Mouse (Mus musculus): ENCODE measurements around the gene Msrb2.

Msrb2 gene

DNA sequence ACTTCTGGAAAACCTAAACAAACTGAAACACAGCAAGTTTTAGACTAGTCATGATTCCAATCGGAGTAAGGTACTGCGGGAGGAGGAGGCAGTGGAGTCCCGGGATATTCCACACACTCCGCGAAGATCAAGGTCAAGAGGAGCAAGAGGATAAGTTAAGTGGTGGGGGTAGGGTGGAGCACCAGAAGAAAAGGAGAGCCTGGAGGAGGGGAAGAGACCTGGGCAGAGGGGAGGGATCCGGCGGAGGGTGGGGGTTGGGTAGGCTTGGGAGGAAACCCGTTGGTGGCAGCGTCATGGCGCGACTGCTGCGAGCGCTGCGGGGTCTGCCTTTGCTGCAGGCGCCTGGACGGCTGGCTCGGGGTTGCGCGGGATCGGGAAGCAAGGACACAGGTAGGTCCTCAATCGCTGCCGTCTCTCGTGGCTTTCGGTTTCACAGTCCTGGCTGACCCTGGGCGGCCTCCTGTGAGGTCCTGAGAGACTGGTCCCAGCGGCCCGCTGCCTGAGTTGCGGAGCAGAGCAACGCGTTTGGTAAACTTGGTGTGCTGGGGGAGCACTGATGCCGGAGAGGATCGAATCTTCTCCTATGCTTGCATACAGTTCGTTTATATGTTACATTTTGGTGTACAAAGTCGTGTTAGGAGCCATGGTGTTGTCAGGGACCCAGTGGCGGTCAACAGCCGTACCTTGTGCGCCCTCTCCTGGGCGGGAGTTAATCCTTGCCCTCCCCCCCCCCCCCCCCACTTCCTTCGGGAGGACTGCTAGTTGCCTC, at the start of gene Msrb2:
Gene Msrb2 (plus strand): TSS at position 51 of the 769 bp plus-strand sequence.
- peak; percentile 83 for DNase-seq (ENCODE audit: low read depth, low spot score)

DNA sequence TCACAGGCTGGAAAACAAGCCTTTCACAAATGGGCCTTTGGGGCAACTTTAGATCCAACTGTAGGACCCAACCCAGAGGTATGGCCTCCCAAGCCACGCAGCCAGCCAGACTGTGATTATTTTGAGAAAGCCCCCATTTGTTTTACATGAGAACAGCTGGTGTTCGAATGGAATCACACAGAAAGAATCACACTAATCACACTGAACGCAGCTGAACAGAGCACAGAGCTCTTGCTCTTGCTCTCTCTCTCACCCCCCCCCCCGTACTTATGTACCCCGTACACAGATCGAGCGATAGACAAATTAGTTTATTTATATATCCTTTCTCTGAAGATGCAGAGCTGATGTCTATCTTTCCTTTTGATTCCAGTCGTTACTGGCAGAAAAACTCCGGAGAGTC, 48.8 kb upstream of the Msrb2 start:
- DNase-seq (ENCODE audit: low read depth, low spot score): no peak

DNA sequence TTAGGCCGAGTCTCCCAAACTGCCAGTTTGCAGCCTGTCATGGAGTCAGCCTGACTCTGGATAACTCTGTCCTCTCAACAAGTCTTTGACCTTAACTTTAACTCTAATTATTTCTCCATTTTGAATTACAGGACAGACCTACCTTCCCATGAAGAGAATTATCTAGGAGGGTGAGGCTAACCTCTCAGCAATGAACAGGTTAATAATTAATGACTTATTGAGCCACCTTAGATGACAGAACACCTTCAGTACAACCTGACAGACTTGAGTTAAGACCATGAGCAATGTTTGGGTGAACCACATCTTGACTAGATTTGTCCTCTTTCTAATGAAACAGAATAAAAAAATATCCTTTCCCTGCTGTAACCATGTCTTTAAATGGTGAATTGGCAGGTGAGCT, 44.9 kb upstream of the Msrb2 start:
- DNase-seq (ENCODE audit: low read depth, low spot score): no peak

DNA sequence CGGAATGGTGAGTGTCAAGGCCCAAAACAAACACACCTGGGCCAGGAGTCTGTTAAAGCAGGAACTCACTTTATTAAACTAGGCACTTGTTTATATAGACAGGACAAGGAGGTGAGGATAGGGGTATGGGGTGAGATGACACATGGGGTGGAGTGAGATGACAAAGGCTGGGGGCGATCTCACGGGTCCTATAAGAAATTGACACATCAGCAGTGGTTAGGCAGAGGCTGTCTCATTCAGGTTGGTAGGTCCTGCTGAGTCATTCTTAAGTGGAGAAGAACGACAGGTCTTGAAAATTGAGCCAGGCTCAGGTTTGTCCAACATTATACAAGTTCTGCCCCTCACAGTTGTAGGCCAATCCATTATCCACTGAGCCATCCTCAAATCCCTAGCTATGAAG, 43.4 kb upstream of the Msrb2 start:
- peak; percentile 8 for DNase-seq (ENCODE audit: low read depth, low spot score)

DNA sequence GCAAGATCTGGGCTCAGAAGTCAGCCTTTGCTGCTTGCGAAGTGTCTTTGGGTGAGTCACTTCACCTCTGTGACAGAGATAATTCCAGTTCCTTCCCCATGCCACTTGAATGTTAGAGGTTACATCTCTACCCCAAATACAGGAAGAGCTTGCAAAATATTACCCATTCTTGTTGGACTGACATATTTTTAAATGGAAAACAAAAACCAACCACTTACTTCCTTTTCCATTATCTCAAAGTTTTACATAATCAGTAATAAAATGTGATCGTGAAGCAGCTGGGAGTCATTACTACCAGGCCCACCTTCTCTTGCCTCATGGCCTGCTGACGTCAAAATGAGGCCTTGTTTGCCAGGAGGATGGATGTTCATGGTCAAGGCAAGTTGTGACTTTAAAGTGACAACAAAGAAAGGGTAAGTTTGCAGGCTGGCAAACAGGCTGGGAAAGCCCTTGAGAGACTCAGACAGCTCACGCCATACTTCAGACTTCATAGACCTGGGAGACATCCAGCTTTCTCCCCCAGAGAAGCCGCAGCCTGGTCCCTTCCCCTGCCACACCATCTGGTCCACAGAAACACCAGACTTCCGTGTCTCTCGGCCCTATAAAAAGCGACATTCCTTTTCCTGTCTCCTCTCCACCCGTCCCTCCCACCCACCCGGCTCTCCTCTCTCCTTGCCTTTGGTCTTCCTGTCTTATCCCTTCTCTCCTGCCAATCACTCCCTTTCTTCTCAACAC, 27.2 kb upstream of the Msrb2 start:
- no peak for DNase-seq (ENCODE audit: low read depth, low spot score)

DNA sequence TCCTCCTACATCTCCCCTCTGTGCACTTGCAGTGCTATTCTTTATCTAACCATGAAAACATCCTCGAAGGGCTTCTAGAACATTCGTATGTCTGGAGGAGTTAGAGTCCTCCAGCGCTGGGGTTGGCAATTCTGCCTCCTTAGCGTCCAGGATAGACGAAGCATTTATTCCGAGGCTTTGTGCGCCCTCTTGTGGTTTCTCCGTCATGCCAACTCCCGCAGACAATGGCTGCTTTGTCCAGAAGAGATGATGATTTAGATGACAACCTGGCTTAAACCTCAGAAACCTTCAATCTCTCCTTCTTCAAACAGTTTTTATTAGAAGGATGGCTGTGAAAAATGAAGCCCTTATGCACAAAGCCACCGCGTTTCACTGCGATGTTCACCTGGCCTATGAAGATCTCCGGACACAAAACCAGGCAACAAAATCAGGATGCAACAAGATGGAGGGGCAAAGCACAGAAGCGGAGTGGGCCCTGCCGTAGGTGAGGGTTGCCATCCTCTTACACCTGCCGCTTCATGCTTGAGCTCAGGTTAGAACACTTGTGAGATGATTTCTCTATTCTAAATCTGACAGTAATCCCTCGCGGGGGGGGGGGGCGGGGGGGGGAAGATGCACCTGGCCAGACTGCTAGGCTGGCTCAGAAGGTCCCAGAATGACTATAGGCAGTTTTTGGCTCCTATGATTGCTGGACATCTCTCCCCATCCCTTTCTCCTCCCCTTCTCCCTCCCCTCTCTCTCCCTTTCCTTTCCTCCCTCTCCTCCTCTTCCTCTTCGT, 26.4 kb upstream of the Msrb2 start:
- DNase-seq (ENCODE audit: low read depth, low spot score): peak; percentile 79

DNA sequence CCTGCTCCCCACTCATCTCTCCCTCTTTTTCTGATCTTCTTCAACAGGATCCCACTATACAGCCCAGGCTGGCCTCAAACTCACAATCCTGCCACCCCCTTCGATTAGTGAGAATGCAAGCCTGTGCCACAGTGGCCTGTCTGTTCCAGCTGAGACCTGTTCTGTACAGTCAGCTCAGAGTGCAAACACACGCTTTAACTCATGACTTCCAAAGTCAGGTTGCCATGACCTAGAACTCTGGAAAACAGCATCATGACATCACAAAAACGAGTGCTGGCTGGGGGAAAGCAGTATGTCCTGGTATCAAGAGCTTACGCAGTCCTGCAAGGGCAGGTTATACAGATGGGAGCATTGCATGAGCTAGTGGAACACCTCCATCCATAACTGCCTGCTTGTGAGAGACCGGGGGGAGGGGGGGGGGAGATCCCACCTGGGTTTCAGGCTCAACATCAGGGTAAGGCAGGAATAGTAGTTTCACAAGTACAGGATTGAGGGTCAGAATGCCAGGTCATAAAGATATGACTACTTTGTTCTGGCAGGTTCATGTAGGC, 25.8 kb upstream of the Msrb2 start:
- no peak for DNase-seq (ENCODE audit: low read depth, low spot score)

DNA sequence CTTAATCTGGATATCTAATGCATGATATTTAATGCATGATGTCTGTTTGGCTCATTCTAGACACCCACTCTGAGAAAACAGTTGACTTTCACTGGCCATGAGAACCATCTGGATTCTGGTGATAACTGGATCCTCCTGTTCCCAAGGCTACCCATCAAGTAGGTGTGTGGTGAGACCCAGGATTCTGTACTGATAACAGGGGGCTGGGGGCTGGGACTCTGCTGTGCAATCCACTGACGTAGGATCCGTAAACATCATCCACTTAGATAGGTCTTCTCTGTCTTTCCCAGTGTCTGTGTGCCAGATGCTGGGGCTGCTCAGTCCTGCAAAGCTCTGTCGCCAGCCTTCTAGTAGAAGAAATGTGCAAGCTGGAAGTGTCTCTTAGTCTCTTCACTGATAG, 22.8 kb upstream of the Msrb2 start:
- DNase-seq (ENCODE audit: low read depth, low spot score): no peak

DNA sequence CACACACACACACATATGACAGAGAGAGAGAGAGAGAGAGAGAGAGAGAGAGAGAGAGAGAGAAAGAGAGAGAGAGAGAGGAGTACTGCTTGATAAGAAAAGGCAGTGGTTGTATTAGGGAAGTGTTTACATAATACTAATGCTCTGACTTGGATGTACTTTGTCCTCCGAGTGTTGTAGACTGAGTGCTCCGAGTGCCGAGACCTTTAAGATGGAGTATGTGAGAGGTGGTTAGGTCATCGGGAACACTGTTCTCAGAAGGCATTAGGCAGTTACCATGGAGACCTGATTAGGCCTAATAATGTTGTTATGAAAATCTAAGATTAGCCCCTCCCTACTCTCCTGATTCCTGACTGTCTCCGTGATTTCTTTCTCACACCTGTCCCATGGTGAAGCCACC, 21.1 kb upstream of the Msrb2 start:
- no peak for DNase-seq (ENCODE audit: low read depth, low spot score)

DNA sequence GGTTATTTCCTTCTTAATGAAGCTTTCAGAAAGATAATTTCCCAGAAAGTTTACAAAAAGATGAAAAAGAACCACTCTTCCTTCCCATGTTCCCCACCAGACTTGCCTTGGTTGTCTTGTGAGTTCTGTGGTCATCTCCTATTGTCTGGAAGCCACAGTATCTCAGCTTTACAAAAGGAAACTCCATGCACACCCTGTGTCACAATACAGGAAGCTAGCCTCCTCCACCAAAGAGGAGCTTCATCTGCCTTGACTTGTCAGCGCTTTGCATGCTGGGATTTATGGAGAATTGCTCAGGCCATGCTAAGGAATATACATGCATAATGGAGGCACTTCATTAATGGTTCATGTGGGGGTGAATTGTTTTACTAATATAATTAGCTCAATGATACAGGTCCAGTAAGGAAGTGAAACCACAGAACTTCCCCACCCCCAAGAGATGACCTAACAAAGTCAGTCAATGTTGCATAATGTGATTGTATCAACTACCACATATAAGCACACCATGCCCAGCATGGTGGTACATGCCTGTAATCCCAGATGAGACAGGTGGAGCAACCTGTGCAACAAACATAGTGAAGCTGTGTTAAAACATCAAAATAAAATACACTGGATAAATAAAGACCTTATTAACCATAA, 19.5 kb upstream of the Msrb2 start:
- DNase-seq (ENCODE audit: low read depth, low spot score): peak; percentile 66

DNA sequence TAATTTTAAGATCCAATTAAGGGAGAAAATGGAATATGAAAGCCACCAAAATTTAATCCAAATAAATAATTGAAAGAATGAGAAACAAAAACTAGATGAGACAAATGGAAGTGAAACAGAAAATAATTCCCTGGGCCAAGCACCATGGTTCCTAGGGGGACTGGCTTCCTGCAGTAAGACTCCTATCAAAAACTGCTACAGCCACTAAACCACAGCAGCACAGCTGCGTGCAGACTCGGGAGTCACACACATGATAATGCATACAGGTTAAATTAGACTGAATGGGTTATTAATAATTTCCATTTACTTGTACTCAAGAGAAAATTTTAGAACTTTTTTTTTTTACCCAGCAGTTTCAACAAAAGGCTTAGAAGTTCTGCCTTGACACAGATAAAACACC, 18.1 kb upstream of the Msrb2 start:
- no peak for DNase-seq (ENCODE audit: low read depth, low spot score)

DNA sequence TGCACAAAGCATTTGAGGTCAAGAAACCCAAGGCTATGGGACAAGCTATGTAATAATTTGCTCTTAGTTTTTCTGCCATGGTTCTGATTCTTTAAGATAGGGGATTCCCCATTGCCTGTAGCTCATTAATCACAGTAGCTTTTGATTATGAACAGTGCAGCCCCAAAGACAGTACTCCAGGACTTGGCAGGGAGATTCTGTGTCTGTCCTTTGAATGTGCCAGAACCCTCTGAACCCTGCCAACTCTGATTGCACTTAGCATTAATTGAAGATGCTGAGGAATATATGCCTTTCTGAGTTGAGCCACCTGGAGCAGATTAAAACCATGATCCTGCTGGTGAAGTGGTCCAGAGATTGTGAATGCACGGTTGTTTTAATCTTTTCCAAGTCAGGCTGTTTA, 8.4 kb upstream of the Msrb2 start:
- no peak for DNase-seq (ENCODE audit: low read depth, low spot score)

DNA sequence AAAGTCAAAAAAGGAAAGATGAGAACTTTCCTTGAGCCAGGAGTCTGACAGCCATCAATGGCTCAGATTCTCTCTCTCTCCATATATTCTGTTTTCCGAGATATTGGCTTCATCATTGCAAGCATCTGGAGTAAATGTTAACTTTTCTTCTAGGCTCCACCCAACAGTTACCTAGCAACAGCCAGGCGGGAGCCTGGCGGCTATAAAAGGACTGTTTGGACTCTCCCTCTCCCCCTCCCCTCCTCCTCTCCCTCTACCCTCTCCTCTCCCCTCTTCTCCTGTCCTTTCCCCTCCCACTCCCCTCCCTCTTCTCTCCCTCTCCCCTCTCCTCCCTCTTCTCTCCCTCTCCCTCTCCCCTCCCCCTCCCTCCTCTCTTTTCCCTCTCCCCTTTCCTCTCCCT, 4.8 kb upstream of the Msrb2 start:
- DNase-seq (ENCODE audit: low read depth, low spot score): no peak

DNA sequence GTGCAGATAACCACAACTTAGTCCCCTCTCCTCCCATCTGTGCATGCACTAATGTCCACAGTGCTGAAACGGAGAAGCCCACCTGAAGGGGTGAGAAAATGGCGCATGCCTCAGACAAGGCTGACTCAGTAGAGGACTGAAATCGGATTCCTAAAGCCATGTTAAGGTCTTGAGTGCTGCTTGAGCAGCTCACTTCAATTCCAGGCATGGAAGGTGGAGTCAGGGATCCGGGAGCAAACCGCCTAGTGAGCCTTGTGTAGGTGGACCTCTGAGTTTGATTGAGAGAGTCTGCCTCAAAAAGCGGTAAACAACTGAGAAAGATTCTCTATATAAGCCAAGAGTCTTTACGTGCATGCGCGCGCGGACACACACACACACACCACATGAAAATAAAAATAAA, 4.1 kb upstream of the Msrb2 start:
- DNase-seq (ENCODE audit: low read depth, low spot score): no peak

DNA sequence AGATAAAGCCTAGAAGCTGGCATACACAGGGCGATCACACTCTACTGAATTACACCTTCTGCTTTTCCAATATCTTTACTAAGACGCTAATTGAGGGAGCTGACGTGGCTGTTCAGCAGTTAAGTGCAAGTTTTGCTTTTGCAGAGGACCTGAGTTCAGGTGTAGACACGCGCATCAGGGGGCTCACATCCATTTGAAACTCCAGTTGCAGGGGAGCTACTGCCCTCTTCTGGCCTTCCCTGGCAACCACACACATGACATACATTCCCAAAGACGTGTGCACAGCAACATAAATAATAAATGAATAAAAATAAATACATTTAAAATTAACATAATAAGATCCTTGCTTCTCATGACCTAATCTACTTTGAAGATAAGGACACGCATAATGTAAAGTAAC, 2.5 kb downstream of the Msrb2 start:
- peak; percentile 46 for DNase-seq (ENCODE audit: low read depth, low spot score)

DNA sequence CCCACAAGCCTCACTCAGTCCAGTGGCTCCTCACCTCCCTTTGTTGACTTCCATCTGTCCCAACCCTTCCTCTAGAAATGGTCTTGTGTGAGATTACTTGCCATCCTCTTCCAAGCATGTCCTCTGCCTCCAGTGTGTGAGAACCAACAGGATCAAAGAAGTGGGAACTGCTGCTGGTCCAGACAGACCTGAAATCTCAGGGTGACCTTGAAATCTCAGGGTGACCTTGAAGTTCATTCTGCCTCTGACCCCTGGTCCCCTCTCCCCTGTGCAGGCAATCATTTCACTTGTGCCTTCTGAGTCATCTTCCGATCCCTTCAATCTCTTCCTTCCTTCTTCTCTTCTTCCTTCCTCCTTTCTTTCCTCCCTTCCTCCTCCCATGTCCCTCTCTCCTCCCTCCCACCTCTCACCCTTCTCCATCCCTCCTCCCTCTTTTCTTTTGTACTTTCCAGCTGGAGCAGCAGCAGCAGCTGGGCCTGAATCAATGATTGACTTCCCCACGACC, 9.3 kb downstream of the Msrb2 start:
- no peak for DNase-seq (ENCODE audit: low read depth, low spot score)

DNA sequence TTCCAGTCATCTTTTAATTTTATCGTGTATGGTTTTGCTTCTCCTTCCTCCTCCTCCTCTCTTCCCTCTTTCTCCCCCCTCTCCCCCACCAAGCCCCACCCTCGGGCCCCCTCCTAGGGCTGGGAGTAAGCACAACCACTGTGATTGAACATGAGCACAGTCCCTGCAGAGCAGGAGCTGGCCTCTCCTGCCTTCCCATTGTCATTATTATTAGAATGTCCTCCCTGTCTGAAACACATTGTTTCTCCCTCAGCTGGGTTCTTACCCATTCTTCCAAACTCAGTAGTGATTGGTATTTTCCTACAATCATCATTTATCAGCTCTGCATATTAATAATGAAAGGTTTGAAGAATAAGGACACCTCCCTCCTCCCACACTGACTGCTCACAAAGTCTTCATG, 9.7 kb downstream of the Msrb2 start:
- no peak for DNase-seq (ENCODE audit: low read depth, low spot score)

DNA sequence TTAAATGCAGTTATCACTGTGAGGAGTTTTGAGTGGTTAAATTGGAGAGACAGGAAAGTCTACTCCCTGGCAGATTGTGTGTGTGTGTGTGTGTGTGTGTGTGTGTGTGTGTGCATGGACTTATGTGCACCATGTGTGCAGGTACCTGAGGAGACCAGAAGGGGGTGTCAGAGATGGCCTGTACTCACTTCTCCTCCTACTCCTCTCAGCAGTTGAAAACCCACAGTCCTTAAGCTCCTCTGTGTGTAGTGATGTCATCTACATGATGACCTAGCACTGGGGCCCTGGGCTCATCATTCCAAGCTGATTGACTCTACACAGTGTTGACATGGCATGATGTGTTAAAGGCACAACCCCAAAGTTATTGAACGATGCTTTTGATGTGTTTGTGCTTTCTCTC, 11.0 kb downstream of the Msrb2 start:
- no peak for DNase-seq (ENCODE audit: low read depth, low spot score)

DNA sequence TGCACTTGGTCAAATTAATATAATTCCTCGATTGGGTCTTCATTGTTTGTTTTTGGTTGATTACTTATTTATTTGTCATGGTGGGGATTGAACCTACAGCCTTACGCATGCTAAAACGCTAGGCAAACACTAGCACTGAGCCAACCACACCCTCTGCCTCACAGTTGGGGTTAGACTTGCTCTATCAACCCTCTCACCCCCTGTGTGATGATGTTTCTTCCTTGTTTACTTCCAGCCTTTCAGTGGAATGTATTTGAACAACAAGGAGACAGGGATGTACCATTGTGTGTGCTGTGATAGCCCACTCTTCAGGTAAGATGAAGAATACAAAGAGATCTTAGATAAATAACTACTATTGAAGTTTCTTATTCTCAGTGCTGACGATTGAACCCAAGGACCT, 11.8 kb downstream of the Msrb2 start:
- DNase-seq (ENCODE audit: low read depth, low spot score): no peak

DNA sequence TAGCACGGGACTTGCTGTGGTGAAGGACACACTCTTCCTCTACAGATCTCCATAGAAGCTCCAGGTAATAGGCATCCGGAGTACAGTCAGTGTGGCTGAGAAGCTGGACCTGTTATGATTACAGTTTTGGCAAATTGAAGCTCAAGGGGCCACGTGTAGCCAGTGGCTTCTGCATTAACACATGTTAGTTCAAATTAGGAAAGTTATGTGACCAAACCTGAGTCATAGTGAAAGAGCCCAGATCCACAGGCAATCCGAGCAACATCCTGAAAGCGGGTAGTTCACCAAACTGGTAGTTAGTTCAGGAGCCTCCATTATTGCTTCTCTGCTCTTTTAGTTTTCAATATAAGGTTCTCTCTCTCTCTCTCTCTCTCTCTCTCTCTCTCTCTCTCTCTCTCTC, 14.5 kb downstream of the Msrb2 start:
- DNase-seq (ENCODE audit: low read depth, low spot score): peak; percentile 11

DNA sequence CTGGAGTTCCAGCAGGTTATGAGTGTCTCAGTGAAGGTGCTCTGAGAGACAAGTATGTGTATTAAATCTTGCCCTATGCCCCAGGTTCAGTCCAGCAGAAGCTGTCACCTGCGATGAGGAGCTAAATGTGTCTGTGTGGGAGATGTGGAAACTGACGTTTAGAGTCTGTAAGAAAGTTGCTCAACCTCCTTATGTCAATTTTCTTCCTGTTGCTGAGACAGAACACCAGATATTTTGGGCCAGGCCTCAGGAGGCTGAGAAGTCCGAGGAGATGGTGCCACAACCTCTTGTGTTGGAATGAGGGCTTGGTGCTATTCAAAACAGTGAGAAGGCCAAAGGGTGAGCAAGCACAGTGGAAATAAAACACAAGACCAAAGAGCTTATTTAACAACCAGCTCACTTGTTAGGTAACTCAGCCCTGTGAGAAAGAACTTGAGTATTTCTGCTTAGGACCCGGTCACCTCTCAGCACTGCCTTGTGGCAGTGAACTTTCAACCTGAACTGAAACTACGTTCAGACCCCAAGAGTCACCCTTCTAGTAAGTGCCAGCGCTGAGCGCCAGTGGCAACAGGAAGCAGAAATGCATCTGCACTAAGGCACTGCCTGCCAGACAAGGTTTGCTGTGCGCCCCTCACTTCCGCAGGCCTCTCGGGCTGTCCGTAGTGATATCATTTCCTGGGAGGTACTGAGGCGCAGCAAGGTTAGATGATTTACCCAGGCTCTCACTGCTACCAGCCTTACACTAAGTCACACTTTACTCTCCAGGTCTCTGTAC, 17.3 kb downstream of the Msrb2 start:
- DNase-seq (ENCODE audit: low read depth, low spot score): peak; percentile 14

Data from A20 (cell line).